Comparison of ENCODE assay signal across 8 mouse cellular contexts in the genomic region with DNA sequence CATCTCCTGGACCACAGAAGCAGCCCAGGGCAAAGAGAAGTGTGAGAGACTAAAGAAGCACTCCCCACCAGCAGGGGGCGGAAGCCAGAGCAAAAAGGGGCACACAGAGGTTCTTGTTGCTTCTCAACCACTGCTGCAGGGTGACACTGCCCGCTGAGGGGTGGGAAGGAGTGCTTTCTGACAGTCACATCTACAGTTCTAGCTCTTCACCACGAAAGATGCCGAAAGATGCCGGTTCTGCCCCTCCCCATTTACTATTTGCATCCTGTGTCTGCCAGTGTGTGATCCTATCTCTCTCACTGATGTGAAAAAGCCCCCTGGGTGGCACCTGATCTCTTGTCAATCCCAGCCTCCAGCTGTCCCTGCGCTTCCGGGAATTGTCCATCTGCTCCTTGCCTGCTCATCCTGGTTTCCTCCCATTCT.
A peak's percentile ranks its signal among the peaks of the same experiment; 100 is the strongest.
DNase-seq lines count a peak whose midpoint lies in the region; ATAC-seq and TF ChIP-seq lines count a peak whose summit lies in the region.

No protein-coding gene starts in this region.

- no peaks in the 10 kb centered on the region for H3K4me1 ChIP-seq in forebrain, postnatal 0 days (ENCODE audit: insufficient read depth)
- no peaks in the 10 kb centered on the region for H3K4me1 ChIP-seq in forebrain, embryonic 15.5 days
- 0 out of 2 replicates have a peak, but pooled peaks cover 5% of the 10 kb centered on the region for H3K4me1 ChIP-seq in midbrain, embryonic 10.5 days
- no peaks in the 10 kb centered on the region for H3K4me1 ChIP-seq in midbrain, embryonic 15.5 days
- H3K4me1 ChIP-seq in limb, embryonic 11.5 days (ENCODE audit: control insufficient read depth, insufficient read depth, low read length), result no peaks in the 10 kb centered on the region

- H3K36me3 ChIP-seq in forebrain, postnatal 0 days (ENCODE audit: insufficient read depth), result no peaks in the 10 kb centered on the region
- no peaks in the 10 kb centered on the region for H3K36me3 ChIP-seq in forebrain, embryonic 15.5 days
- no peaks in the 10 kb centered on the region for H3K36me3 ChIP-seq in midbrain, embryonic 10.5 days
- no peaks in the 10 kb centered on the region for H3K36me3 ChIP-seq in midbrain, embryonic 15.5 days (replicated peaks)
- no peaks in the 10 kb centered on the region for H3K36me3 ChIP-seq in limb, embryonic 11.5 days (ENCODE audit: control insufficient read depth, insufficient read depth, low read length)
- no peaks in the 10 kb centered on the region for H3K36me3 ChIP-seq in splenic B cell, adult 2 months (ENCODE audit: control insufficient read depth, insufficient read depth, low read length, poor library complexity, severe bottlenecking)

- WGBS in forebrain, postnatal 0 days, result 50% methylated on average over 7 of the region's 7 CpGs
- WGBS in forebrain, embryonic 15.5 days, result 57% methylated on average over 7 of the region's 7 CpGs
- 59% methylated on average over 7 of the region's 7 CpGs for WGBS in midbrain, embryonic 10.5 days
- 54% methylated on average over 7 of the region's 7 CpGs for WGBS in midbrain, embryonic 15.5 days
- WGBS in limb, embryonic 11.5 days, result 46% methylated on average over 7 of the region's 7 CpGs

- H3K9me3 ChIP-seq in forebrain, postnatal 0 days (ENCODE audit: low read length), result no peaks in the 10 kb centered on the region
- H3K9me3 ChIP-seq in forebrain, embryonic 15.5 days, result no peaks in the 10 kb centered on the region
- no peaks in the 10 kb centered on the region for H3K9me3 ChIP-seq in midbrain, embryonic 10.5 days (replicated peaks)
- no peaks in the 10 kb centered on the region for H3K9me3 ChIP-seq in midbrain, embryonic 15.5 days
- H3K9me3 ChIP-seq in limb, embryonic 11.5 days (ENCODE audit: control insufficient read depth, low read length), result no peaks in the 10 kb centered on the region

- no peak for ATAC-seq in forebrain, postnatal 0 days
- no peak for ATAC-seq in forebrain, embryonic 15.5 days (replicated peaks)
- ATAC-seq in midbrain, embryonic 15.5 days (replicated peaks), result no peak
- ATAC-seq in limb, embryonic 11.5 days (ENCODE audit: insufficient number of reproducible peaks, low FRiP score, low TSS enrichment, low read depth), result no peak
- no peak for ATAC-seq in activated CD4-positive, CD25-positive, alpha-beta regulatory T cell, adult 4 months

- no peak overlapping the region for H3K4me2 ChIP-seq in forebrain, postnatal 0 days (ENCODE audit: low read depth)
- no peak overlapping the region for H3K4me2 ChIP-seq in forebrain, embryonic 15.5 days (replicated peaks)
- no peak overlapping the region for H3K4me2 ChIP-seq in midbrain, embryonic 15.5 days
- H3K4me2 ChIP-seq in limb, embryonic 11.5 days (ENCODE audit: low read depth, severe bottlenecking), result no peak overlapping the region

- no peaks in the 10 kb centered on the region for H3K27me3 ChIP-seq in forebrain, postnatal 0 days (ENCODE audit: insufficient read depth, low read length)
- H3K27me3 ChIP-seq in forebrain, embryonic 15.5 days, result no peaks in the 10 kb centered on the region
- H3K27me3 ChIP-seq in midbrain, embryonic 10.5 days (ENCODE audit: low read depth, poor library complexity, severe bottlenecking), result no peaks in the 10 kb centered on the region
- H3K27me3 ChIP-seq in midbrain, embryonic 15.5 days (replicated peaks), result no peaks in the 10 kb centered on the region
- H3K27me3 ChIP-seq in limb, embryonic 11.5 days (ENCODE audit: control insufficient read depth, insufficient read depth, low read length), result no peaks in the 10 kb centered on the region
- no peaks in the 10 kb centered on the region for H3K27me3 ChIP-seq in splenic B cell, adult 2 months (ENCODE audit: control insufficient read depth, insufficient read depth, low read length, poor library complexity, severe bottlenecking)

- no peak overlapping the region for H3K9ac ChIP-seq in forebrain, postnatal 0 days
- H3K9ac ChIP-seq in forebrain, embryonic 15.5 days (replicated peaks), result no peak overlapping the region
- H3K9ac ChIP-seq in midbrain, embryonic 15.5 days, result no peak overlapping the region
- H3K9ac ChIP-seq in limb, embryonic 11.5 days (ENCODE audit: low read length), result no peak overlapping the region

- no peak overlapping the region for H3K27ac ChIP-seq in forebrain, postnatal 0 days (ENCODE audit: low read depth, low read length)
- H3K27ac ChIP-seq in forebrain, embryonic 15.5 days (replicated peaks), result no peak overlapping the region
- no peak overlapping the region for H3K27ac ChIP-seq in midbrain, embryonic 10.5 days (replicated peaks)
- no peak overlapping the region for H3K27ac ChIP-seq in midbrain, embryonic 15.5 days
- H3K27ac ChIP-seq in limb, embryonic 11.5 days (replicated peaks; ENCODE audit: low read depth, low read length), result no peak overlapping the region

- no peak for DNase-seq in forebrain, postnatal 0 days
- peak; percentile 25 for DNase-seq in midbrain, embryonic 10.5 days (ENCODE audit: low spot score)
- DNase-seq in c-Kit-positive CD71-negative TER-119-negative erythroid progenitor cells, embryonic 14.5 days (ENCODE audit: low read depth), result peak; percentile 26
- peak; percentile 52 for DNase-seq in limb, embryonic 11.5 days (ENCODE audit: low spot score)
- peak; percentile 48 for DNase-seq in splenic B cell, adult 2 months (ENCODE audit: low read depth, low spot score)

- peak; percentile 33; the same call in 1 of the 2 replicates for TF ChIP-seq CTCF in forebrain, postnatal 0 days (IDR thresholded peaks at IDR 0.05; ENCODE audit: low read depth)

- no peak overlapping the region for H3K4me3 ChIP-seq in forebrain, postnatal 0 days (ENCODE audit: low read depth, low read length)
- H3K4me3 ChIP-seq in forebrain, embryonic 15.5 days, result no peak overlapping the region
- H3K4me3 ChIP-seq in midbrain, embryonic 10.5 days, result no peak overlapping the region
- H3K4me3 ChIP-seq in midbrain, embryonic 15.5 days, result no peak overlapping the region
- H3K4me3 ChIP-seq in limb, embryonic 11.5 days (ENCODE audit: low read depth, low read length), result no peak overlapping the region
